Mouse (Mus musculus) neural tube, embryonic 11.5 days (tissue): Measurements from ENCODE around the gene Gm8011. TPM values are rescaled to one million over a fixed set of nuclear protein-coding genes. Genes with fewer than 3 reads are reported as not detected.
"Not testable (repeated sequence)": the region's sequence is repeated elsewhere in the genome, so short reads cannot be mapped to it uniquely, and the experiment has no call there.

Experiments used
- ATAC-seq: fragments of 200-750 bp; cut with Nextera tagmentation; 2 replicates; pipeline ENCODE4 v1.8.0; 2017; ENCODE audit warnings: moderate number of reproducible peaks, mild to moderate bottlenecking, moderate TSS enrichment, moderate library complexity; ENCODE audit not compliant: insufficient read depth, low FRiP score, low TSS enrichment
- DNase-seq: peaks from one replicate; pipeline ENCODE4 v3.0.0-alpha.2; 2015; ENCODE audit warnings: low spot score
- H3K27ac ChIP-seq: fragments of 300-500 bp; sonication (generic); 2 replicates; pipeline ENCODE4 v1.5.1; 2014; ENCODE audit warnings: low read depth, mild to moderate bottlenecking, low read length
- H3K27me3 ChIP-seq: fragments of 300-500 bp; sonication (generic); 2 replicates; pipeline ENCODE4 v1.6.1; 2014; ENCODE audit warnings: mild to moderate bottlenecking, low read length, mixed read lengths; ENCODE audit not compliant: control insufficient read depth, insufficient read depth
- H3K36me3 ChIP-seq: fragments of 300-500 bp; sonication (generic); 2 replicates; pipeline ENCODE4 v1.6.1; 2014; ENCODE audit warnings: mild to moderate bottlenecking, low read length, moderate library complexity, mixed read lengths; ENCODE audit not compliant: control insufficient read depth, insufficient read depth
- H3K4me1 ChIP-seq: fragments of 300-500 bp; sonication (generic); 2 replicates; pipeline ENCODE4 v1.6.1; 2014; ENCODE audit warnings: low read length, mixed read lengths; ENCODE audit not compliant: control insufficient read depth, insufficient read depth
- H3K4me2 ChIP-seq: fragments of 300-500 bp; sonication (generic); 2 replicates; pipeline ENCODE4 v1.6.1; 2014; ENCODE audit warnings: low read depth, mild to moderate bottlenecking, moderate library complexity
- H3K4me3 ChIP-seq: fragments of 300-500 bp; sonication (generic); 2 replicates; pipeline ENCODE4 v1.5.1; 2014; ENCODE audit warnings: low read depth, low read length
- H3K9ac ChIP-seq: fragments of 300-500 bp; sonication (generic); 2 replicates; pipeline ENCODE4 v1.6.1; 2014; ENCODE audit warnings: mild to moderate bottlenecking, low read length
- H3K9me3 ChIP-seq: fragments of 300-500 bp; sonication (generic); 2 replicates; pipeline ENCODE4 v1.6.1; 2016; ENCODE audit warnings: low read length; ENCODE audit not compliant: control insufficient read depth
- WGBS: fragments of 180-500 bp; shearing (Covaris S2); extraction: QIAGEN DNeasy Blood & Tissue Kit; methylation state at CpG from one replicate; pipeline ENCODE4 v1.1.7; 2014; 5-methylcytosine and 5-hydroxymethylcytosine counted together
- polyA plus RNA-seq: library from polyadenylated mRNA; unstranded; fragments of >200 nt; fragmentation: Nextera tagmentation; extraction: Ambion mirVana; gene quantifications from 2 replicates; pipeline ENCODE4 v1.2.1, GENCODE M21; 2014

The Gm8011 gene
- polyA plus RNA-seq = not detected in 2 replicates

DNA sequence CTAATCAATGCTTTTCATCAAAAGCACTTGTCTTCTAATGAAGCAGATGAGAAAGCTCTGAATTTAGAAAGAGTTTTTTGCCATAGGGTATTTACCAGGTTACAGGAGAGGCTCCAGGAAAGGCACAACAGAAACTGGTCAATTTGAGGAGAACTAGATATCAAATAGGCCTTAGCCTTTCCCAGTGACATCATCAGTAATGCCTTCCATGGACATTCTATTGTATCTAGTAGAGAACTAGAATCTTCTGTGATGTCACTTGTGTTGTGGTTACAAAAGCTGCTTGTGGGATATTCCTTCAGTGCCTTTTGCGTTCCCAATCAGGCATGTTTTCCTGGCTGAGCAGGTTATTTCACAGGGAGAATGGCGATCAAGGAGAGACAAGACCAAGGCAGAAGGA, at the start of gene Gm8011:
Gene Gm8011, plus strand, starts transcription at position 301 of the 400 bp plus-strand sequence.
- 62% methylated on average over 2 of the region's 2 CpGs for WGBS
- ATAC-seq, H3K4me2 ChIP-seq, H3K4me1 ChIP-seq, H3K4me3 ChIP-seq, H3K27me3 ChIP-seq, DNase-seq, H3K9ac ChIP-seq, H3K9me3 ChIP-seq, H3K36me3 ChIP-seq, H3K27ac ChIP-seq: not testable (repeated sequence)

DNA sequence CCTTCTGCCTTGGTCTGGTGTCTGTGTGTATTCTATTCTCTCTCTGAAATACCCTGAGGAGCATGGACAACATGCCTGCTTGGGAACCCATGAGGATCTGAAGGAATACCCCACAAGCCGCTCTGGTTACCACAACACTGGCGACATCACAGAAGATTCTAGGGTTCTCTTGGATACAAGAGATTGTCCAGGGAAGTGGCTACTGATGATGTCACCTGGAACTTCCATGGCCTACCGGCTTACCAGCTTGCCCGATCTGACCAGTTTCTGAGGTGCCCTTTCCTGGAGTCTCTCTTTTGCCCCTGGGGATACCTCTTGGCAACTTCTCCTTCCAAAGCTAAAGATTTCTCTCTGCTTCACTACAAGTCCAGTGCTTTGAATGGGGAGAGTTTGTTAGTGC, 24.1 kb upstream of the Gm8011 start, which contains the start of gene Gm8005:
Gene Gm8005, minus strand, starts transcription at position 101 of the 400 bp plus-strand sequence.
- WGBS = 100% methylated on average over 2 of the region's 4 CpGs
- not testable (repeated sequence) for H3K9me3 ChIP-seq, DNase-seq, H3K4me3 ChIP-seq, ATAC-seq, H3K27me3 ChIP-seq, H3K27ac ChIP-seq, H3K4me1 ChIP-seq, H3K9ac ChIP-seq, H3K4me2 ChIP-seq, H3K36me3 ChIP-seq

DNA sequence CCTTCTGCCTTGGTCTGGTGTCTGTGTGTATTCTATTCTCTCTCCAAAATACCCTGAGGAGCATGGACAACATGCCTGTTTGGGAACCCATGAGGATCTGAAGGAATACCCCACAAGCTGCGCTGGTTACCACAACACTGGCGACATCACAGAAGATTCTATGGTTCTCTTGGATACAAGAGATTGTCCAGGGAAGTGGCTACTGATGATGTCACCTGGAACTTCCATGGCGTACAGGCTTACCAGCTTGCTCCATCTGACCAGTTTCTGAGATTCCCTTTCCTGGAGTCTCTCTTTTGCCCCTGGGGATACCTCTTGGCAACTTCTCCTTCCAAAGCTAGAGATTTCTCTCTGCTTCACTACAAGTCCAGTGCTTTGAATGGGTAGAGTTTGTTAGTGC, 38.6 kb downstream of the Gm8011 start, which contains the start of gene Gm8020:
Gene Gm8020, minus strand, starts transcription at position 101 of the 400 bp plus-strand sequence.
- H3K4me3 ChIP-seq, H3K4me2 ChIP-seq, ATAC-seq, H3K27ac ChIP-seq, H3K36me3 ChIP-seq, H3K27me3 ChIP-seq, H3K9me3 ChIP-seq, DNase-seq, H3K4me1 ChIP-seq, H3K9ac ChIP-seq: not testable (repeated sequence)
- WGBS = no CpG with 5 or more reads among the region's 3 CpGs

Other genes with a start within 250 kb of the Gm8011 start
- gene Gm17026, start 203.8 kb upstream of the Gm8011 start, polyA plus RNA-seq = not detected in 2 replicates
- not detected in 2 replicates for gene Gm9611, start 166.5 kb upstream of the Gm8011 start, polyA plus RNA-seq
- not detected in 2 replicates for gene Gm7995, start 153.7 kb upstream of the Gm8011 start, polyA plus RNA-seq
- gene Gm8005, start 24.2 kb upstream of the Gm8011 start, polyA plus RNA-seq = not detected in 2 replicates
- not detected in 2 replicates for gene Gm8020, start 38.5 kb downstream of the Gm8011 start, polyA plus RNA-seq
- not detected in 2 replicates for gene Gm8024, start 60.4 kb downstream of the Gm8011 start, polyA plus RNA-seq
- gene Gm17124, start 136.0 kb downstream of the Gm8011 start, polyA plus RNA-seq = not detected in 2 replicates
- not detected in 2 replicates for gene Gm3633, start 178.0 kb downstream of the Gm8011 start, polyA plus RNA-seq
- not detected in 2 replicates for gene Gm10378, start 192.1 kb downstream of the Gm8011 start, polyA plus RNA-seq